Mouse (Mus musculus) erythroid progenitor cell, adult 5-6 weeks (primary cell): ENCODE measurements around the gene Cstb. TPM values are rescaled to one million over a fixed set of nuclear protein-coding genes. Genes with fewer than 3 reads are reported as not detected.

Experiments used
- total RNA-seq, 2 experiments: library from RNA; stranded (forward) in 1 of 2; stranded (reverse) in 1 of 2; fragments of 150-400 nt in 1 of 2; fragments of 186-747, 209-891 nt in 1 of 2; gene quantifications; 2 replicates each; pipeline versions ENCODE4 v1.2.3 to v1.2.4; 2015 to 2017; ENCODE audit warnings: low replicate concordance in 2 of 2

The Cstb gene
- total RNA-seq, 2 experiments from 2014 or later = 14.3 TPM; not detected in 1

Other genes with a start within 250 kb of the Cstb start
- 2.5 and 2.9 TPM in 2 replicates for gene Pwp2, start 240.5 kb upstream of the Cstb start, total RNA-seq (2015; ENCODE audit: low replicate concordance)
- gene Pwp2, start 240.5 kb upstream of the Cstb start, total RNA-seq (2017; ENCODE audit: low replicate concordance) = 7.8 and 10.1 TPM in 2 replicates
- 127 and 132 TPM in 2 replicates for gene Trappc10, start 181.0 kb upstream of the Cstb start, total RNA-seq (2015; ENCODE audit: low replicate concordance)
- gene Trappc10, start 181.0 kb upstream of the Cstb start, total RNA-seq (2017; ENCODE audit: low replicate concordance) = 81.0 and 108 TPM in 2 replicates
- gene Agpat3, start 73.2 kb upstream of the Cstb start, total RNA-seq (2015; ENCODE audit: low replicate concordance) = 16.6 and 24.7 TPM in 2 replicates
- 10.5 and 14.0 TPM in 2 replicates for gene Agpat3, start 73.2 kb upstream of the Cstb start, total RNA-seq (2017; ENCODE audit: low replicate concordance)
- 23.1 and 56.2 TPM in 2 replicates for gene Rrp1, start 12.6 kb upstream of the Cstb start, total RNA-seq (2015; ENCODE audit: low replicate concordance)
- 61.2 and 63.2 TPM in 2 replicates for gene Rrp1, start 12.6 kb upstream of the Cstb start, total RNA-seq (2017; ENCODE audit: low replicate concordance)
- gene Pdxk, start 39.3 kb downstream of the Cstb start, total RNA-seq (2015; ENCODE audit: low replicate concordance) = 1.1 and 3.4 TPM in 2 replicates
- 0.90 and 2.6 TPM in 2 replicates for gene Pdxk, start 39.3 kb downstream of the Cstb start, total RNA-seq (2017; ENCODE audit: low replicate concordance)
- not detected in 2 replicates for gene Olfr1358, start 91.8 kb downstream of the Cstb start, total RNA-seq (2015; ENCODE audit: low replicate concordance)
- gene Olfr1358, start 91.8 kb downstream of the Cstb start, total RNA-seq (2017; ENCODE audit: low replicate concordance) = not detected in 2 replicates
- 7.2 and 17.2 TPM in 2 replicates for gene Ilvbl, start 148.7 kb downstream of the Cstb start, total RNA-seq (2015; ENCODE audit: low replicate concordance)
- 1.9 and 2.3 TPM in 2 replicates for gene Ilvbl, start 148.7 kb downstream of the Cstb start, total RNA-seq (2017; ENCODE audit: low replicate concordance)
- gene Syde1, start 166.3 kb downstream of the Cstb start, total RNA-seq (2015; ENCODE audit: low replicate concordance) = not detected in 2 replicates
- 0.45 TPM in 1 of 2 replicates, not detected in the other for gene Syde1, start 166.3 kb downstream of the Cstb start, total RNA-seq (2017; ENCODE audit: low replicate concordance)
- not detected in 2 replicates for gene Olfr1357, start 192.4 kb downstream of the Cstb start, total RNA-seq (2015; ENCODE audit: low replicate concordance)
- gene Olfr1357, start 192.4 kb downstream of the Cstb start, total RNA-seq (2017; ENCODE audit: low replicate concordance) = not detected in 2 replicates